Mouse (Mus musculus) liver, embryonic 14.5 days (tissue): ENCODE results near the gene Lonp2. TPM values are rescaled to one million over a fixed set of nuclear protein-coding genes. Genes with fewer than 3 reads are reported as not detected.

Experiments
- ATAC-seq: fragments of 200-750 bp; cut with Nextera tagmentation; 2 replicates; pipeline ENCODE4 v1.8.0; 2017; ENCODE audit warnings: moderate number of reproducible peaks, mild to moderate bottlenecking, moderate library complexity; ENCODE audit not compliant: insufficient read depth
- DNase-seq, 3 experiments: peaks; one replicate each; pipeline ENCODE4 v3.0.0-alpha.2; 2012 to 2013; ENCODE audit warnings: low read depth in 3 of 3, low spot score in 3 of 3
- H3K27ac ChIP-seq: fragments of 300-500 bp; sonication (generic); 2 replicates; pipeline ENCODE4 v1.5.1; 2014; ENCODE audit warnings: moderate library complexity, mild to moderate bottlenecking, control low read depth, inconsistent platforms
- H3K27me3 ChIP-seq: fragments of 300-500 bp; sonication (generic); 2 replicates; pipeline ENCODE4 v1.6.1; 2014; ENCODE audit warnings: mild to moderate bottlenecking, low read length, moderate library complexity; ENCODE audit not compliant: control insufficient read depth, insufficient read depth
- H3K36me3 ChIP-seq: fragments of 300-500 bp; sonication (generic); replicated peaks from 2 replicates; pipeline ENCODE4 v1.6.1; 2014; ENCODE audit warnings: low read depth; ENCODE audit not compliant: control insufficient read depth, insufficient read depth
- H3K4me1 ChIP-seq, 2 experiments: fragments of 200-500 bp in 1 of 2; fragments of 300-500 bp in 1 of 2; sonication (generic) in 1 of 2; replicated peaks; 2 replicates each; pipeline ENCODE4 v1.6.1; 2012 to 2014; ENCODE audit warnings: antibody characterized with exemption in 1 of 2, inconsistent platforms in 1 of 2, low read length in 1 of 2; ENCODE audit not compliant: control insufficient read depth in 2 of 2, insufficient read depth in 2 of 2
- H3K4me2 ChIP-seq: fragments of 300-500 bp; sonication (generic); 2 replicates; pipeline ENCODE4 v1.6.1; 2014; ENCODE audit warnings: low read depth, mild to moderate bottlenecking, control low read depth, moderate library complexity
- H3K4me3 ChIP-seq, 2 experiments: fragments of 200-500 bp in 1 of 2; fragments of 300-500 bp in 1 of 2; sonication (generic) in 1 of 2; 2 replicates each; pipeline ENCODE4 v1.5.1; 2012 to 2014; ENCODE audit warnings: low read depth in 2 of 2, low read length in 2 of 2, mild to moderate bottlenecking in 2 of 2, control low read depth in 1 of 2, inconsistent platforms in 1 of 2, moderate library complexity in 1 of 2; ENCODE audit not compliant: insufficient read depth in 1 of 2
- H3K9ac ChIP-seq: fragments of 300-500 bp; sonication (generic); replicated peaks from 2 replicates; pipeline ENCODE4 v1.6.1; 2014; ENCODE audit warnings: mild to moderate bottlenecking, control low read depth, moderate library complexity
- H3K9me3 ChIP-seq: fragments of 300-500 bp; sonication (generic); 2 replicates; pipeline ENCODE4 v1.6.1; 2016; ENCODE audit warnings: low read length, mixed read lengths; ENCODE audit not compliant: control insufficient read depth
- CTCF ChIP-seq: IDR thresholded peaks from 2 replicates; pipeline ENCODE4 v1.5.1; 2016; ENCODE audit warnings: antibody characterized with exemption, low read depth, control low read depth
- EP300 ChIP-seq: IDR thresholded peaks from 2 replicates; pipeline ENCODE4 v1.6.1; 2016; ENCODE audit warnings: antibody characterized with exemption, low read depth
- WGBS: fragments of 180-500 bp; shearing (Covaris S2); extraction: QIAGEN DNeasy Blood & Tissue Kit; methylation state at CpG from one replicate; pipeline ENCODE4 v1.1.7; 2014; ENCODE audit not compliant: insufficient replicate concordance; 5-methylcytosine and 5-hydroxymethylcytosine counted together
- polyA plus RNA-seq, 2 experiments: library from polyadenylated mRNA; depleted of rRNA in 1 of 2; stranded (reverse) in 1 of 2; unstranded in 1 of 2; fragments of >200 nt; fragmentation: Nextera tagmentation in 1 of 2; extraction: Ambion mirVana in 1 of 2; gene quantifications; 2 replicates each; pipeline versions ENCODE4 v1.2.1 to v1.2.3; 2012 to 2014

The Lonp2 gene
- polyA plus RNA-seq, 2 experiments: 16.6 to 34.2 TPM

- Histone ChIP-seq H3K9ac (peak overlapping the region; percentile 92), H3K4me2 (peak overlapping the region; percentile 99), H3K4me3 (peak overlapping the region; percentile 80 to 83), H3K36me3 (no peaks in the 10 kb centered on the region), H3K4me1 (peaks cover 19 to 20% of the 10 kb centered on the region in 2 experiments), H3K27ac (peak overlapping the region; percentile 81), H3K9me3 (no peaks in the 10 kb centered on the region), H3K27me3 (no peaks in the 10 kb centered on the region)
- under 1% methylated on average over 69 of the region's 70 CpGs for WGBS
- DNase-seq (peak; percentile 78 to 80 (median 79)), ATAC-seq (peak; percentile 88)
- TF ChIP-seq EP300 (no peak), CTCF (no peak; the same call in 1 of the 2 replicates)
Observed at GRCm38 (mm10) chr8:86745935-86746441, 122.1 kb downstream of the Lonp2 start.

DNA sequence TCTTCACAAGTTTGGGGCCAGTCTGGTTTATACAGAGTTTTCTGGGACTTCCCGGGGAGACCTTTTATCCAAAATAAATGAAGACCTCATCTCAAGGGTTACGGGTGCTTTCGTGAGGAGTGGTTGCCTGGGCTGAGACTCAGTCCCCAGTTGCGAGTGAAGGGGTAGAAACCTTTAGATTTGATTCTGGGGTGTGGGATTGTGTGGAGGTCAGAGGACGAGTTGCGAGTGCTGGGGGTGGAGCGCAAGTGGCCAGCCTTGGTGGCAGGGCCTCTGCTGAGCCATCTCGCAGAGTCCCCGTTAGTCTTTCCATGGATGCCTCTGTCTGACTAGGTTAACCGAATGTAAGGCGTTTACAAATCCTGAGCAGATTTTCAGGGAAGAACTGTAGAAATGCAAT lies 122.7 kb downstream of the Lonp2 start:
- Histone ChIP-seq H3K4me2 (peak overlapping the region; percentile 99), H3K4me1 (peaks cover 18 to 20% of the 10 kb centered on the region in 2 experiments), H3K4me3 (peak overlapping the region; percentile 67 to 83), H3K9me3 (no peaks in the 10 kb centered on the region), H3K9ac (peak overlapping the region; percentile 81), H3K36me3 (no peaks in the 10 kb centered on the region), H3K27ac (peak overlapping the region; percentile 40), H3K27me3 (no peaks in the 10 kb centered on the region)
- 7% methylated on average over 11 of the region's 11 CpGs for WGBS
- TF ChIP-seq CTCF (no peak), EP300 (no peak)
- DNase-seq: no peak
- ATAC-seq: no peak

- H3K4me2 ChIP-seq: no peak overlapping the region
- DNase-seq: no peak
- no peaks in the 10 kb centered on the region for H3K9me3 ChIP-seq
- no peak for TF ChIP-seq EP300
- TF ChIP-seq CTCF: no peak
- H3K36me3 ChIP-seq: no peaks in the 10 kb centered on the region
- peaks cover 0 to 3% of the 10 kb centered on the region in 2 experiments; a peak in 1 of 4 replicates for H3K4me1 ChIP-seq
- no peaks in the 10 kb centered on the region for H3K27me3 ChIP-seq
- H3K9ac ChIP-seq: no peak overlapping the region
- 39% methylated on average over 2 of the region's 2 CpGs for WGBS
- H3K4me3 ChIP-seq: no peak overlapping the region
- H3K27ac ChIP-seq: no peak overlapping the region
- no peak for ATAC-seq
Observed at GRCm38 (mm10) chr8:86749842-86750241, 126.0 kb downstream of the Lonp2 start.

DNA sequence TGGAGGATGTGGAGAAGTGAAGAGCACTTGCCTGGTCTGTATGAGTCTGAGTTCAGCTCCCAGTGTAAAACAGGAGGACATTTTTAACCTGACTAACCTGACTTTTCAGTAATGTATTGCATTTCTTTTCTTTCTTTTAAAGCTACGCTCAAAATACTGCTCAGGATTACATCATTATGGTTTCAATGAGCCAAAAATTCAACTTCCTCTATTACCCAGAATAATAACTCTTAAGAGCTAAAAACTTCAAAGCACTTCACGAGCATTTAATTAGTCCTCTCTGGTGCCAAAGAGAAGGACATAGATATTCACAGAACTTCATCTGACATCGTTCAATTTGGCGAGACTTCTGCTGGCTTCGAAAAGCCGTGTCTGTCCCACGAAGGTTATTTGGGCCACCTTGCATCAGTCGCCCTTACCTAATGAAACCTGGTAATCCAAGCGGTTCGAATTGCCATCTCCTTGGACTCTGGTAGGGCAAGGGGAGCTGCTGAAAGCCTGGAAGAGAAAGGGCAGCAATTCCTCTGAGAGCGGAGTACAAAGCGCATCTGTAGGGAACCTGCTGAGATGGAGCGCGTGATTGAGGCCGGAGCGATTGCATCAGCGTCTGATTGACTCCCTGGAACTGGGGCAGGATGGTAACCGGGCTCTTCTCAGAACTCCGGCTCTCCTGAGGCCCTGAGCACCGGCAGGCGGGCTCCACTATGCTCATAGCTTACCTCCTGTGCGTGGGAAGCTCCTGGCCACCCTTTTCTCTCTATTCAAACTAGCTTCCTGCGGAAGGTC lies 133.3 kb downstream of the Lonp2 start:
- peaks cover 13 to 18% of the 10 kb centered on the region in 2 experiments for H3K4me1 ChIP-seq
- ATAC-seq: no peak
- no peaks in the 10 kb centered on the region for H3K9me3 ChIP-seq
- no peaks in the 10 kb centered on the region for H3K36me3 ChIP-seq
- TF ChIP-seq EP300: no peak
- TF ChIP-seq CTCF: no peak
- peak overlapping the region; percentile 6; the same call in 1 of the 2 replicates for H3K4me2 ChIP-seq
- no peaks in the 10 kb centered on the region; the same call in 1 of the 2 replicates for H3K27me3 ChIP-seq
- H3K4me3 ChIP-seq: no peak overlapping the region
- no peak for DNase-seq
- no peak overlapping the region for H3K9ac ChIP-seq
- H3K27ac ChIP-seq: no peak overlapping the region
- 34% methylated on average over 23 of the region's 23 CpGs for WGBS

GRCm38 (mm10) chr8:86758651-86759050 lies 134.8 kb downstream of the Lonp2 start:
- Histone ChIP-seq H3K36me3 (no peaks in the 10 kb centered on the region), H3K9me3 (no peaks in the 10 kb centered on the region), H3K9ac (no peak overlapping the region), H3K4me3 (no peak overlapping the region), H3K27ac (peak overlapping the region; percentile 53), H3K4me1 (peaks cover 13 to 18% of the 10 kb centered on the region in 2 experiments), H3K27me3 (no peaks in the 10 kb centered on the region; the same call in none of the 2 replicates), H3K4me2 (no peak overlapping the region)
- TF ChIP-seq EP300 (no peak), CTCF (no peak)
- ATAC-seq (peak; percentile 76), DNase-seq (no peak)
- WGBS: 29% methylated on average over 3 of the region's 3 CpGs
